27 mouse cellular contexts compared by ENCODE assay signal in the genomic region with DNA sequence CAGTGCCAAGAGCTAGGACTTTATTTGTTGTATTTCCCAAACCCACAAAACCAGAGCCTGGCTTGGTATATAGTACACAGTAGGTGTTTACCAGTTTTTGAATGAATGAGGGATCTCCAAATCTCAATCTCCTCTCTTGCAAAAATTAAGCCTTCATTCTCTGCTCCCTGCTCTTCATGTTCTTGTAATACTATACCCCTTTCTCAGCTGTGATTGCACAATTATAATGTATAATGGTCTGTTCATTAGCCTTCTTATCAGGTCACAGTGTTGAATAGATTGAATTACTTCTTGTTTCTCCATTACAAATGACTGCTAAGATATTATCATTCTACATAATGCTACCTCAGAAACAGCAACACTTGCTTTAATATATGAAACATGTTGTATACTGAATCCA.
"Had no signal": no experiment of that assay in that cellular context is flagged by ENCODE, and none has a peak within 500 bp of the region (broad histone marks: within the 10 kb centered on the region; RNA-seq: fewer than 3 reads in every experiment).

No protein-coding gene starts in this region.

- DNase-seq: left cerebral cortex, postnatal 4 days; liver, embryonic 13.5 days; liver, postnatal 0 days; lung, adult 18-20 months; lung, adult 2 months; lung, embryonic 14.5 days; lung, postnatal 10 days; lung, postnatal 14 days; lung, postnatal 36 days; lung, postnatal 4 days; midbrain, embryonic 14.5 days had no signal

- H3K36me3 ChIP-seq: limb, embryonic 10.5 days; limb, embryonic 12.5 days; limb, embryonic 13.5 days; limb, embryonic 15.5 days; liver, embryonic 12.5 days; liver, embryonic 13.5 days; liver, embryonic 15.5 days; lung, embryonic 15.5 days; midbrain, embryonic 10.5 days; midbrain, embryonic 12.5 days; midbrain, embryonic 13.5 days; midbrain, embryonic 15.5 days; neural tube, embryonic 12.5 days had no signal

- H3K4me2 ChIP-seq: limb, embryonic 12.5 days; limb, embryonic 13.5 days; limb, embryonic 15.5 days; liver, embryonic 11.5 days; liver, embryonic 12.5 days; liver, embryonic 13.5 days; liver, embryonic 15.5 days; lung, embryonic 14.5 days; lung, embryonic 15.5 days; midbrain, embryonic 11.5 days; midbrain, embryonic 12.5 days; midbrain, embryonic 13.5 days; midbrain, embryonic 15.5 days; neural tube, embryonic 12.5 days had no signal

- H3K4me3 ChIP-seq: left cerebral cortex, adult 2 months; limb, embryonic 10.5 days; limb, embryonic 12.5 days; limb, embryonic 13.5 days; limb, embryonic 15.5 days; liver, embryonic 12.5 days; liver, embryonic 13.5 days; liver, embryonic 15.5 days; lung, embryonic 15.5 days; megakaryocyte, embryonic 14.5 days; midbrain, embryonic 10.5 days; midbrain, embryonic 12.5 days; midbrain, embryonic 13.5 days; midbrain, embryonic 15.5 days; neural tube, embryonic 12.5 days had no signal

- H3K27me3 ChIP-seq: limb, embryonic 13.5 days; limb, embryonic 15.5 days; liver, embryonic 12.5 days; liver, embryonic 13.5 days; liver, embryonic 15.5 days; lung, embryonic 15.5 days; megakaryocyte, embryonic 14.5 days; midbrain, embryonic 12.5 days; midbrain, embryonic 13.5 days; midbrain, embryonic 15.5 days; neural tube, embryonic 12.5 days had no signal
